Mouse (Mus musculus) embryonic facial prominence, embryonic 12.5 days (tissue): ENCODE results near the gene Gucy1a1. TPM values are rescaled to one million over a fixed set of nuclear protein-coding genes. Genes with fewer than 3 reads are reported as not detected.

Experiments
- ATAC-seq: fragments of 200-750 bp; cut with Nextera tagmentation; 2 replicates; pipeline ENCODE4 v1.8.0; 2017; ENCODE audit not compliant: insufficient number of reproducible peaks, insufficient read depth, low FRiP score, low TSS enrichment
- H3K27ac ChIP-seq: fragments of 300-500 bp; sonication (generic); 2 replicates; pipeline ENCODE4 v1.5.1; 2016; ENCODE audit warnings: mild to moderate bottlenecking
- H3K27me3 ChIP-seq: fragments of 300-500 bp; sonication (generic); 2 replicates; pipeline ENCODE4 v1.6.1; 2016; ENCODE audit warnings: mild to moderate bottlenecking, moderate library complexity
- H3K36me3 ChIP-seq: fragments of 300-500 bp; sonication (generic); 2 replicates; pipeline ENCODE4 v1.6.1; 2016; ENCODE audit warnings: mild to moderate bottlenecking
- H3K4me1 ChIP-seq: fragments of 300-500 bp; sonication (generic); 2 replicates; pipeline ENCODE4 v1.6.1; 2016
- H3K4me2 ChIP-seq: fragments of 300-500 bp; sonication (generic); replicated peaks from 2 replicates; pipeline ENCODE4 v1.6.1; 2016; ENCODE audit warnings: mild to moderate bottlenecking, moderate library complexity
- H3K4me3 ChIP-seq: fragments of 300-500 bp; sonication (generic); 2 replicates; pipeline ENCODE4 v1.5.1; 2016; ENCODE audit warnings: mild to moderate bottlenecking
- H3K9ac ChIP-seq: fragments of 300-500 bp; sonication (generic); 2 replicates; pipeline ENCODE4 v1.6.1; 2016; ENCODE audit warnings: mild to moderate bottlenecking, moderate library complexity
- H3K9me3 ChIP-seq: fragments of 300-500 bp; sonication (generic); 2 replicates; pipeline ENCODE4 v1.6.1; 2016; ENCODE audit warnings: mild to moderate bottlenecking, moderate library complexity
- WGBS: fragments of 180-500 bp; shearing (Covaris S2); methylation state at CpG from one replicate; pipeline ENCODE4 v1.1.7; 2016; 5-methylcytosine and 5-hydroxymethylcytosine counted together
- polyA plus RNA-seq: library from polyadenylated mRNA; unstranded; fragments of >200 nt; fragmentation: Nextera tagmentation; extraction: Ambion mirVana; gene quantifications from 2 replicates; pipeline ENCODE4 v1.2.1, GENCODE M21; 2016

Gucy1a1 gene
- polyA plus RNA-seq, 1 experiment from 2014 or later = 6.3 TPM

DNA sequence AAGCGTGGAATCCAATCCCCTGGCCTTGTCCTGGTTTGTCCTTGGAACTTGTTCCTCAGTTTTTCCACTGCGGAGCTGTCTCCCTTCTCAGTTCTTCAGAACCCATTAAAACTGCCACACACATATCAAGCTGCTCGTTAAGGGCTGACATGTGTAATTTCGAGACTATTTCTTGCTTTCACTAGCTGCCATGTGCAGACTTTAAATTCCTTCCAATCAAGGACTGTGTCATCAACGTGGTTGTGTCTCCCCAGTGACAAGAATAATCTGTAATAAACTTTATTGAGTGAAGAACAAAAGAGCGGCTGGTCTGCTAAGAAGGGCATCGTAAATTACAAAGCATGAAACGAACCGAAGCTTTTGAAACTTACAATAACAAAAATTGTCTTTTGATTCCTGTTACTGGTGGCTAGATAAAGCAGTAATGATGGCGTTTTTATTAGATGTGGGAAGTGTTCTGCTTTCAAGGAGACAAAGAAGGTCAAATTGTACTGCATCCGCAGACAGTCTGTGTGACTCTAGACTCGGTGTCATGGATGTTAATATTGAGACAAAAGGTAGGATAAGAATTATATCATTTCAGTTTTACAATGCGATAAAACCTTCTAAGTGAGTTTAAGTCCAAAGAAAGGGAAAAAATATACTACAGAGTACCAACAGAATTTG lies 7.5 kb downstream of the Gucy1a1 start:
- no peak overlapping the region for H3K9ac ChIP-seq
- H3K27ac ChIP-seq = no peak overlapping the region
- ATAC-seq = no peak
- H3K27me3 ChIP-seq = no peaks in the 10 kb centered on the region
- no peak overlapping the region for H3K4me3 ChIP-seq
- no peaks in the 10 kb centered on the region for H3K9me3 ChIP-seq
- H3K4me1 ChIP-seq = no peaks in the 10 kb centered on the region
- H3K36me3 ChIP-seq = no peaks in the 10 kb centered on the region
- no peak overlapping the region for H3K4me2 ChIP-seq
- WGBS = 79% methylated on average over 13 of the region's 13 CpGs

DNA sequence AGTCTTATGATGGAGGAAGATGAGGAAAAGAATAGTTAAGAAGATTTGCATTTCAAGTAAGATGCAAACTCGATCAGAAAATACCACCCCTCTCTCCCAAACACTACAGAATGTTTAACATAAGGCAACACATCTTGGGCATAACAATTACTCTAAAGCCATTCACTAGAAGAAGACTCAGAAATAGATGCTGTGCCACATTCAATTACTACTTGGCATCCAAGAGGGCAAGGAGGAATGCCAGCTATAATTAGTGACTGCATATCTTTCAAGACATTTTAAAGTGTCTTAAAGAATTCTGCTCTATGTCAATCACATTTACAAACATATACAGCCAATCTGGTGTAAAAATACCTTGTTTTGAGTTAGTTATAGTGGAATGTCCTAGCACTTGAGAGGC lies 10.1 kb downstream of the Gucy1a1 start:
- WGBS = 88% methylated on average over 1 of the region's 1 CpGs
- H3K27me3 ChIP-seq = no peaks in the 10 kb centered on the region
- H3K27ac ChIP-seq = no peak overlapping the region
- no peaks in the 10 kb centered on the region for H3K36me3 ChIP-seq
- no peak overlapping the region for H3K4me2 ChIP-seq
- no peak for ATAC-seq
- H3K9ac ChIP-seq = no peak overlapping the region
- H3K4me3 ChIP-seq = no peak overlapping the region
- no peaks in the 10 kb centered on the region for H3K4me1 ChIP-seq
- no peaks in the 10 kb centered on the region for H3K9me3 ChIP-seq

DNA sequence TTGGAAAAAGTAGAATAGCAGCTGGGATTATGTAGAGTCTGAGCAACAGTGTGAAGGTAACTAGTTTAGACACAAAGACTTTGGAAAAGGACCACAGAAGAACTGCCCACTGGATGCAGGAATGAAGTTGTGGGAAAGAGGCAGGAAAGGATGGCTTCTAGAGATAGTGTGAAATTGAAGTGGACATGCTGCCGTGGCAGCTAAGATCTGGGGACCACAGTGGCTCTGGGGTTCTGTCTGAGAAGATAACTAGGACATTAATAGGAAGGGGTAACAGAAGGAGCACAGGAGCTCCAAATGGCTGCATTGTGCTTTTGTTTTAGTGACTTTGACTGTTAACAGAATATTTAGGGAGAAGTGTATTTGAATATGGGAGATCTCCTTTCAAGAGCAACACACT lies 16.3 kb downstream of the Gucy1a1 start:
- no peak for ATAC-seq
- no peak overlapping the region for H3K4me3 ChIP-seq
- no peaks in the 10 kb centered on the region for H3K36me3 ChIP-seq
- H3K4me1 ChIP-seq = peaks cover 5% of the 10 kb centered on the region; the same call in 1 of the 2 replicates
- no peak overlapping the region for H3K27ac ChIP-seq
- no peak overlapping the region for H3K4me2 ChIP-seq
- H3K9me3 ChIP-seq = no peaks in the 10 kb centered on the region
- no peak overlapping the region for H3K9ac ChIP-seq
- H3K27me3 ChIP-seq = no peaks in the 10 kb centered on the region
- WGBS = 59% methylated on average over 1 of the region's 1 CpGs

DNA sequence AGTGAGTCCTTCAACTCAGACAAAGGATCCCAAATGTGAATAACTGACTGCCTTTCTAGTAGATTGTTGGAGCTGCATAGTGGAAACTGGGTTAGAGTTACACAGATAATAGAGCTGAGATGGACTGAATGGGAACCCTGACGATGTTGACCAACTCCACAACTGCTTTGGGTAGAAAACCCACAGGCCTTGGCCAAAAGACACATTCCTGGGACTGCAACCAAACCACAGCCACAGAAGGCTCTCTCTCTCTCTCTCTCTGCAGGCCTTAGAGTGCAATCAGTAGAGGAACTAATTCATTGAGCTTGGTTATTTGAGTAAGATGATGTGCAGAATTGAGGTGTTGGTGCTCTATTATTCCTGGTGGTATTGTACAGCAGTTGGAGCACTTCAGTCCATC lies 21.0 kb downstream of the Gucy1a1 start:
- Histone ChIP-seq H3K4me1 (peaks cover 4% of the 10 kb centered on the region; the same call in 1 of the 2 replicates), H3K4me2 (no peak overlapping the region), H3K9me3 (no peaks in the 10 kb centered on the region), H3K9ac (no peak overlapping the region), H3K27me3 (no peaks in the 10 kb centered on the region), H3K27ac (no peak overlapping the region), H3K36me3 (no peaks in the 10 kb centered on the region), H3K4me3 (no peak overlapping the region)
- 81% methylated on average over 1 of the region's 1 CpGs for WGBS
- no peak for ATAC-seq

DNA sequence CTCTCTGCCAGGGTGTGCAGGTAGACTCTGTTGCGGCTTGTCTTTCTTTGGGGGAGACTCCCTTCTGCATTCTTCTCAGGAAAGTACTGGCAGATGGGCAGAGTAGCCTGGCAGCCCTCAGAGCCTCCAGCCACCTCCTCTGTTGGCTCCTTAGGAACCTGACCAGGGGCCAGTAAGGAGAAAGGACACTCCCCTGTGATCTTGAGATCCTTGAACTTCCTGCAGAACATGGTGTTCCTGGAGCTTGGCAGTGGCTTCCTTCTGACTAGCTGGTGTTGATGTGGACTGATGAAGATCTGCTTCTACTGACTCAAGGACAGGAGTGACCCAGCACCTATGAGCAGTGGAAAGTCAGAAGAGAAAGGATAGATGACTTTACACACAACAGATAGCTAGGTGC lies 26.7 kb downstream of the Gucy1a1 start:
- no peak for ATAC-seq
- Histone ChIP-seq H3K27ac (no peak overlapping the region), H3K27me3 (no peaks in the 10 kb centered on the region), H3K4me2 (no peak overlapping the region), H3K36me3 (no peaks in the 10 kb centered on the region), H3K9ac (no peak overlapping the region), H3K4me1 (no peaks in the 10 kb centered on the region), H3K9me3 (no peaks in the 10 kb centered on the region), H3K4me3 (no peak overlapping the region)
- WGBS = 88% methylated on average over 1 of the region's 1 CpGs

DNA sequence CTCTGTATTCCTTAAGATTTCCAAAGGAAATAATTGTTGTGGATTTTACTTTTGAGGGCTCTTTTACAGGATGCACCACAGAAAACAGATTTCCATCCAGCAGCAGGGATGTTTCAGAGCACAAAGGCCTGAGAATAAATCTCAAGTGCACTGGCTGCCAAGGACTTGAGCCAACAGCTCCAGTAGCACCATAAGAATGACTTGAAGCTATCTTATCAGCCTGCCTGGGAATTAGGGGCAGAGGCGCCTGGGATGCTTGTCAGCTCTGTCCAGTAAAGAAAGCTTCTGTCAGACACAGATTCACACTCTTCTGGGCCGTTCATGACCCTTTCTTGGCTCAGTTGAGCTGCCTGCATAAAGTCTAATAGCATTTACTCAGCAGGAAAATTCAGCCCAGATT lies 33.1 kb downstream of the Gucy1a1 start:
- H3K36me3 ChIP-seq = no peaks in the 10 kb centered on the region
- H3K27ac ChIP-seq = no peak overlapping the region
- H3K4me3 ChIP-seq = no peak overlapping the region
- no peaks in the 10 kb centered on the region for H3K9me3 ChIP-seq
- H3K9ac ChIP-seq = no peak overlapping the region
- 73% methylated on average over 2 of the region's 2 CpGs for WGBS
- no peaks in the 10 kb centered on the region for H3K4me1 ChIP-seq
- no peak overlapping the region for H3K4me2 ChIP-seq
- H3K27me3 ChIP-seq = no peaks in the 10 kb centered on the region
- ATAC-seq = no peak

DNA sequence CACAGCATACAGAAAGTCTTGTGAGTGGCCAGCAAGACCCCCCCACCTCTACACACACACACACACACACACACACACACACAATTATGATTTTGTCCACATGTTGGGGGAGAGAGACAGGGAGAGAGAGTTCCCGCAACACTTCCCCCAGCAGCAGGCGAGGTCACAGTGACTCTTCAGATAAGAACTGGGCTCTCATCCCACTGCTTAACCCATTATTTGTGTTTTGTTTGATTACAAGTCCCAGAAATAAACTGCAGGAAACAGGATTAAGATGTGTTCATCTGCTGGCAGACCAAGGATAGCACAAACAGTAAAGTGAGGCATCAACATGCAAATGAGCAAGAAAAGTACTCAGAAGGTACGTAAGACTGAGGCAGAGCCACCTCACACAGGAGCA lies 33.6 kb downstream of the Gucy1a1 start:
- Histone ChIP-seq H3K36me3 (no peaks in the 10 kb centered on the region), H3K4me3 (no peak overlapping the region), H3K9ac (no peak overlapping the region), H3K4me1 (no peaks in the 10 kb centered on the region), H3K27me3 (no peaks in the 10 kb centered on the region), H3K27ac (no peak overlapping the region), H3K4me2 (no peak overlapping the region), H3K9me3 (no peaks in the 10 kb centered on the region)
- WGBS = 66% methylated on average over 3 of the region's 3 CpGs
- no peak for ATAC-seq

DNA sequence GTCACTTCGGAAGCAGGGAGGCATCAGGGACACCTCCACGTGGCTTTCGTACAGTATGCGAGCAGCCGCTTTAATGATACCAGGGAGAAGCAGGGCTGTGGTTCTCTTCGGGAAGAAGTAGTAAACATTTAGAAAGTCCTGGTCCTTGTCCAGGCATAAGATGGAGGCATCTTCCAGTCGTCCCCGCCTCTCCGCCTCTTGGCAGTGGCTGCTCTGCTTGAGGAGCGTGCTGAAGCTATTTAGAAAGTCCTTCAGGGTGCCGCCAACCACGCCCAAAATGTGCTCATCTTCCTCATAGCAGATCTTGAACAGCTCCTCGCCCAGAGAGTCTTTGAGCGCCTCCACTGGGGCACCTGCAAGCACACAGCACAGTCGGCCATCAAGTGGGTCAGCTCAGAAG lies 36.6 kb downstream of the Gucy1a1 start:
- H3K27me3 ChIP-seq = no peaks in the 10 kb centered on the region
- H3K27ac ChIP-seq = no peak overlapping the region
- H3K4me2 ChIP-seq = no peak overlapping the region
- 88% methylated on average over 15 of the region's 15 CpGs for WGBS
- H3K4me1 ChIP-seq = no peaks in the 10 kb centered on the region
- H3K9me3 ChIP-seq = no peaks in the 10 kb centered on the region
- H3K4me3 ChIP-seq = no peak overlapping the region
- no peak for ATAC-seq
- no peaks in the 10 kb centered on the region for H3K36me3 ChIP-seq
- no peak overlapping the region for H3K9ac ChIP-seq

DNA sequence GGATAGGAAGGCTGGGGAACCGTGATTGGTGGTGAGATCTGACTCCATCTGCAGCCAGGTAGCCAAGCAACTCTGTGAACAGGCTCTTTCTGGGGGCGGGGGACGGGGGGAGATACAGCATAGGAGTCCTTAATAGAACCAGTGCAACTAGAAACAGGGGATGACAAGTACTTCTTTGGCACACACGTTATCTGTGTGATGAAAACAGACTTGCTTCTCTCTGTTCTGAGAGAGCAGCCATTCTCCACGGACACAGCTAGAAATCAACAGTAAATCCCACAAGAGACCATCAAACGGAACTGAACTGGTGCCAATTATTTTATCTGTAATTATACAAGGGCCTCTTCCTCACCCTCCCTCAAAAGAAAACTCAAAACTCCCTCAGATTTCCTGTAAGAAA lies 41.4 kb downstream of the Gucy1a1 start:
- Histone ChIP-seq H3K4me2 (no peak overlapping the region), H3K9me3 (no peaks in the 10 kb centered on the region), H3K27ac (no peak overlapping the region), H3K9ac (no peak overlapping the region), H3K4me3 (no peak overlapping the region), H3K4me1 (no peaks in the 10 kb centered on the region), H3K36me3 (no peaks in the 10 kb centered on the region), H3K27me3 (no peaks in the 10 kb centered on the region)
- 74% methylated on average over 6 of the region's 6 CpGs for WGBS
- ATAC-seq = no peak

DNA sequence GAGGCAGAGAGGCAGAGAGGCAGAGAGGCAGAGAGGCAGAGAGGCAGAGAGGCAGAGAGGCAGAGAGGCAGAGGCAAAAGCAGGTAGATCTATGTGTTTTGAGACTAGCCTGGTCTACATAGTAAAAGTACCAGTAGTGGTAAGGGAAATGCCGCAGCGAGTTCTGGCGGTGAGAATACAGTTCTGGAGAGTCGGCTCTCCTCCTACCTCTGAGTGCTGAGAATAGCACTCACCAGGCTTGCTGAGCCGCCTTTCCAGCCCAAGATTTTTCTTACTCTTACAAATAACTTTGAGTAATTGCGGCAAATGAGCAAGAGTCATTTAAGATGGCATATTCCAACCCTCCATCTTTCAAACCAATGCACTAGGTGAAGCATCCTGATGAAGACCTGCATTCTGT lies 46.5 kb downstream of the Gucy1a1 start:
- WGBS = 80% methylated on average over 6 of the region's 6 CpGs
- ATAC-seq = no peak
- H3K4me3 ChIP-seq = no peak overlapping the region
- no peak overlapping the region for H3K4me2 ChIP-seq
- H3K4me1 ChIP-seq = no peaks in the 10 kb centered on the region
- H3K9me3 ChIP-seq = no peaks in the 10 kb centered on the region
- no peaks in the 10 kb centered on the region for H3K36me3 ChIP-seq
- no peaks in the 10 kb centered on the region for H3K27me3 ChIP-seq
- H3K27ac ChIP-seq = no peak overlapping the region
- H3K9ac ChIP-seq = no peak overlapping the region

DNA sequence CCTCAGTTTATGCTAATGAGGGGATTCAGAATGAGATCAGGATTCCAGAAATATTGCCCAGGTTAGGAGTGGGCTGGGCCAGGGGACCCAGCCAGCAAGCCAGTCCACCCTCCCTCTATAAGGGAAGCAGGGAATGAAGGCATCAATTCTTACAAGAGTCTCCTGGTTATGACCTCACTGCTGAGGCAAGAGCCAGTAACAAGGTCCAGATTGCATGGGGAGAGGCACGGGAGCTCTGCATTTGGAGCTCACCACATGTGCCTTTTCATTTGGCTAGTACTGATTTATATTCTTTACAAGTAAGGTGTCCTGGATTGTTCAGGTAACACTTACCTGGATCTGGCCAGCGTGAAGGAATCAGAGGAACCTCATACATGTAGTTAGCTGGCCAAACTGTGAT lies 48.8 kb downstream of the Gucy1a1 start:
- H3K27me3 ChIP-seq = no peaks in the 10 kb centered on the region
- WGBS = 44% methylated on average over 2 of the region's 2 CpGs
- no peak overlapping the region for H3K9ac ChIP-seq
- H3K9me3 ChIP-seq = no peaks in the 10 kb centered on the region
- no peak overlapping the region for H3K27ac ChIP-seq
- H3K36me3 ChIP-seq = no peaks in the 10 kb centered on the region
- H3K4me3 ChIP-seq = no peak overlapping the region
- ATAC-seq = no peak
- no peaks in the 10 kb centered on the region for H3K4me1 ChIP-seq
- H3K4me2 ChIP-seq = no peak overlapping the region

DNA sequence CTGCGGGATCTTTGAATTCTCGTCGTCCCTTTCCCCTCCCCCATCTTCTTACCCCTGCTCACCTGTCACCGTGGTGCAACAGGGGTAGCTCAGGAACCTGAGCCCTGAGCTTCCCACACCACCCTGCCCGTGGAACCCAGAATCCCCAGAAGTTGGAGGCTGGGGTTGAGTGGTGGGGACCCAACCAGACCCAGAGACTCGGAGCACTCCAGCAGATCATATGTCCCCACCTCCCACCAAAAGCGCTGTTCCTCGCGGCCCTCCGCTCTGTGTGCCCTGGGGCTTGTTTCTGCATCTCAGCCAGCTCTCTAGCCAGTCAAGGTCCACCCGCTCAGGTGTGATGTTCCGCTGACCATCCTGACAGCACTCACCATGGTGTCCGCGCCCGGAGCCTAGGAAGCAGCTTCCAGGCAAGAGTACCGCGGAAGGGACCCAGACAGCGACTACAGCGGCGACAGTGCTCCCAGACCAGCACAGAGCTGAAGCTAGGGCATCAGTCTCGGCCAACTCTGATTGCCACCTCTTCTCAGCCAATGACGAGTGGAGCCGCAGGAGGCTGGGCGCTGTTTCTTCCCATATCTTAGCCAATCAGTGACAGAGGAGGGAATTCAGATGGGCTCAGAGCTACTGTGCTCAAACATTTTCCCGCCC lies 71.3 kb downstream of the Gucy1a1 start, which contains the start of gene Gucy1b1:
Gene Gucy1b1, minus strand, starts transcription at position 489 of the 651 bp plus-strand sequence.
- Histone ChIP-seq H3K4me3 (peak within 1 kb of the TSS; percentile 49), H3K4me2 (peak within 1 kb of the TSS; percentile 96), H3K4me1 (no peaks in the 10 kb centered on the region), H3K27me3 (peaks cover 4% of the 10 kb centered on the region; the same call in 1 of the 2 replicates), H3K9ac (peak within 1 kb of the TSS; percentile 52), H3K36me3 (no peaks in the 10 kb centered on the region), H3K27ac (no peak within 1 kb of the TSS), H3K9me3 (no peaks in the 10 kb centered on the region)
- ATAC-seq = peak; percentile 92
- WGBS = 2% methylated on average over 25 of the region's 25 CpGs
